Mouse (Mus musculus) layer of hippocampus, adult 2 months (tissue): ENCODE measurements at regions not wholly inside any gene's neighbourhood (a gene's known extent, or its start where the extent isn't known, plus 50 kb on each side); places are given as distances from the start of the nearest gene placed in this dataset.

Source experiments
- DNase-seq, 2 experiments: peaks; one replicate each; pipeline ENCODE4 v3.0.0; 2022; ENCODE audit warnings: low spot score in 2 of 2
- H3K27ac ChIP-seq: fragments of 200-600 bp; 2 replicates; pipeline ENCODE4 v1.8.1; 2022
- H3K4me3 ChIP-seq: fragments of 200-600 bp; 2 replicates; pipeline ENCODE4 v1.8.1; 2022; ENCODE audit warnings: mild to moderate bottlenecking
- CTCF ChIP-seq: fragments of 200-600 bp; conservative IDR thresholded peaks from 2 replicates; pipeline ENCODE4 v1.8.1; 2022; ENCODE audit warnings: antibody characterized with exemption, mild to moderate bottlenecking, moderate library complexity

- Histone ChIP-seq H3K27ac (no peak overlapping the region), H3K4me3 (no peak overlapping the region)
- DNase-seq, result no peak
These were observed 227.7 kb downstream of the Adgrl2 start for GRCm38 (mm10) chr3:148762541-148763225.

GRCm38 (mm10) chr3:148761586-148761985 is 228.8 kb downstream of the Adgrl2 start:
- no peak overlapping the region for H3K27ac ChIP-seq
- H3K4me3 ChIP-seq, result no peak overlapping the region
- TF ChIP-seq CTCF, result no peak
- DNase-seq, result no peak

More at GRCm38 (mm10) chr3:148762541-148763225, 227.7 kb downstream of the Adgrl2 start:
- TF ChIP-seq CTCF, result no peak

- Histone ChIP-seq H3K27ac (no peak overlapping the region), H3K4me3 (no peak overlapping the region)
- no peak for TF ChIP-seq CTCF
- no peak for DNase-seq
These were observed 230.9 kb downstream of the Adgrl2 start for GRCm38 (mm10) chr3:148759500-148759899.

GRCm38 (mm10) chr3:148746234-148746633 is 244.1 kb downstream of the Adgrl2 start:
- no peak for TF ChIP-seq CTCF
- H3K27ac ChIP-seq, result no peak overlapping the region
- DNase-seq, result no peak
- H3K4me3 ChIP-seq, result no peak overlapping the region

- Histone ChIP-seq H3K4me3 (no peak overlapping the region), H3K27ac (no peak overlapping the region)
- no peak for DNase-seq
- TF ChIP-seq CTCF, result no peak
These were observed 245.7 kb downstream of the Adgrl2 start for GRCm38 (mm10) chr3:148744651-148745050.

GRCm38 (mm10) chr3:148734194-148734749 is 256.1 kb downstream of the Adgrl2 start:
- no peak for DNase-seq
- Histone ChIP-seq H3K4me3 (no peak overlapping the region), H3K27ac (no peak overlapping the region)
- TF ChIP-seq CTCF, result no peak

- H3K4me3 ChIP-seq, result no peak overlapping the region
- DNase-seq, result no peak
- H3K27ac ChIP-seq, result no peak overlapping the region
- TF ChIP-seq CTCF, result no peak
These were observed 257.0 kb downstream of the Adgrl2 start for GRCm38 (mm10) chr3:148733227-148733854.

- Histone ChIP-seq H3K4me3 (no peak overlapping the region), H3K27ac (no peak overlapping the region)
- no peak for TF ChIP-seq CTCF
- no peak for DNase-seq
These were observed 258.9 kb downstream of the Adgrl2 start for GRCm38 (mm10) chr3:148731436-148731835.

- H3K27ac ChIP-seq, result no peak overlapping the region
- DNase-seq, result no peak
- H3K4me3 ChIP-seq, result no peak overlapping the region
- no peak for TF ChIP-seq CTCF
These were observed 261.1 kb downstream of the Adgrl2 start for GRCm38 (mm10) chr3:148729242-148729680.

GRCm38 (mm10) chr3:148728513-148729241 is 261.7 kb downstream of the Adgrl2 start:
- no peak for DNase-seq
- no peak overlapping the region for H3K4me3 ChIP-seq
- no peak overlapping the region for H3K27ac ChIP-seq
- TF ChIP-seq CTCF, result no peak

- no peak overlapping the region for H3K4me3 ChIP-seq
- no peak; the same call in 1 of the 2 replicates for TF ChIP-seq CTCF
- no peak overlapping the region for H3K27ac ChIP-seq
- DNase-seq, result no peak
These were observed 263.6 kb downstream of the Adgrl2 start for GRCm38 (mm10) chr3:148726596-148727331.

- no peak for DNase-seq
- no peak for TF ChIP-seq CTCF
- no peak overlapping the region for H3K27ac ChIP-seq
- no peak overlapping the region for H3K4me3 ChIP-seq
These were observed 293.8 kb downstream of the Adgrl2 start for GRCm38 (mm10) chr3:148696555-148696954.

GRCm38 (mm10) chr3:148695453-148695852 is 294.9 kb downstream of the Adgrl2 start:
- TF ChIP-seq CTCF, result no peak
- no peak for DNase-seq
- Histone ChIP-seq H3K27ac (no peak overlapping the region), H3K4me3 (no peak overlapping the region)
